Mouse (Mus musculus): ENCODE measurements around the gene Tenm4. TPM values are rescaled to one million over a fixed set of nuclear protein-coding genes. Genes with fewer than 3 reads are reported as not detected.

The Tenm4 gene
- polyA plus RNA-seq, 1 experiment from 2014 or later: 39.7 TPM

GRCm38 (mm10) chr7:96649171-96649570 is 478.1 kb downstream of the Tenm4 start:
- whole genome bisulfite sequencing: 74% methylated on average over 7 of the region's 7 CpGs
- Histone ChIP-seq H3K4me2 (replicated peaks; ENCODE audit: low read depth, low read length) (no peak overlapping the region), H3K27me3 (ENCODE audit: insufficient read depth, low read length) (peaks cover 3% of the 10 kb centered on the region; the same call in 1 of the 2 replicates), H3K4me1 (ENCODE audit: insufficient read depth, low read length) (peaks cover 50% of the 10 kb centered on the region), H3K4me3 (ENCODE audit: low read length) (no peak overlapping the region), H3K36me3 (ENCODE audit: insufficient read depth, low read length) (no peaks in the 10 kb centered on the region), H3K9ac (replicated peaks; ENCODE audit: low read length) (no peak overlapping the region), H3K9me3 (ENCODE audit: low read length) (no peaks in the 10 kb centered on the region), H3K27ac (ENCODE audit: low read length) (peak overlapping the region; percentile 47; the same call in 1 of the 2 replicates)
- ATAC-seq (ENCODE audit: low FRiP score, low TSS enrichment): no peak

GRCm38 (mm10) chr7:96650435-96650834 is 479.4 kb downstream of the Tenm4 start:
- ATAC-seq (ENCODE audit: low FRiP score, low TSS enrichment): no peak
- H3K9ac ChIP-seq (replicated peaks; ENCODE audit: low read length): no peak overlapping the region
- H3K4me2 ChIP-seq (replicated peaks; ENCODE audit: low read depth, low read length): no peak overlapping the region
- peaks cover 43% of the 10 kb centered on the region for H3K4me1 ChIP-seq (ENCODE audit: insufficient read depth, low read length)
- H3K27ac ChIP-seq (ENCODE audit: low read length): no peak overlapping the region
- WGBS: 41% methylated on average over 2 of the region's 2 CpGs
- H3K9me3 ChIP-seq (ENCODE audit: low read length): no peaks in the 10 kb centered on the region
- no peaks in the 10 kb centered on the region for H3K36me3 ChIP-seq (ENCODE audit: insufficient read depth, low read length)
- H3K27me3 ChIP-seq (ENCODE audit: insufficient read depth, low read length): peaks cover 3% of the 10 kb centered on the region; the same call in 1 of the 2 replicates
- H3K4me3 ChIP-seq (ENCODE audit: low read length): no peak overlapping the region

- H3K4me1 ChIP-seq (ENCODE audit: insufficient read depth, low read length): peaks cover 43% of the 10 kb centered on the region
- ATAC-seq (ENCODE audit: low FRiP score, low TSS enrichment): no peak
- H3K4me2 ChIP-seq (replicated peaks; ENCODE audit: low read depth, low read length): no peak overlapping the region
These were observed 480.0 kb downstream of the Tenm4 start for GRCm38 (mm10) chr7:96651055-96651454.

GRCm38 (mm10) chr7:96651626-96652341 is 480.7 kb downstream of the Tenm4 start:
- Histone ChIP-seq H3K36me3 (ENCODE audit: insufficient read depth, low read length) (no peaks in the 10 kb centered on the region), H3K4me3 (ENCODE audit: low read length) (no peak overlapping the region), H3K9me3 (ENCODE audit: low read length) (no peaks in the 10 kb centered on the region), H3K9ac (replicated peaks; ENCODE audit: low read length) (no peak overlapping the region), H3K4me1 (ENCODE audit: insufficient read depth, low read length) (peaks cover 45% of the 10 kb centered on the region), H3K27me3 (ENCODE audit: insufficient read depth, low read length) (no peaks in the 10 kb centered on the region), H3K4me2 (replicated peaks; ENCODE audit: low read depth, low read length) (no peak overlapping the region), H3K27ac (ENCODE audit: low read length) (no peak overlapping the region)
- ATAC-seq (ENCODE audit: low FRiP score, low TSS enrichment): no peak
- 37% methylated on average over 6 of the region's 6 CpGs for WGBS

More at GRCm38 (mm10) chr7:96651055-96651454, 480.0 kb downstream of the Tenm4 start:
- H3K27ac ChIP-seq (ENCODE audit: low read length): no peak overlapping the region
- peaks cover under 1% of the 10 kb centered on the region; the same call in 1 of the 2 replicates for H3K27me3 ChIP-seq (ENCODE audit: insufficient read depth, low read length)
- no peaks in the 10 kb centered on the region for H3K36me3 ChIP-seq (ENCODE audit: insufficient read depth, low read length)
- H3K9me3 ChIP-seq (ENCODE audit: low read length): no peaks in the 10 kb centered on the region
- H3K4me3 ChIP-seq (ENCODE audit: low read length): no peak overlapping the region
- H3K9ac ChIP-seq (replicated peaks; ENCODE audit: low read length): no peak overlapping the region
- WGBS: 39% methylated on average over 6 of the region's 6 CpGs

- peaks cover 47% of the 10 kb centered on the region for H3K4me1 ChIP-seq (ENCODE audit: insufficient read depth, low read length)
These were observed 481.8 kb downstream of the Tenm4 start for GRCm38 (mm10) chr7:96652844-96653243.

GRCm38 (mm10) chr7:96654206-96654605 is 483.2 kb downstream of the Tenm4 start:
- ATAC-seq (ENCODE audit: low FRiP score, low TSS enrichment): no peak
- H3K27me3 ChIP-seq (ENCODE audit: insufficient read depth, low read length): no peaks in the 10 kb centered on the region
- no peaks in the 10 kb centered on the region for H3K36me3 ChIP-seq (ENCODE audit: insufficient read depth, low read length)
- WGBS: 73% methylated on average over 2 of the region's 2 CpGs
- H3K4me3 ChIP-seq (ENCODE audit: low read length): no peak overlapping the region
- H3K27ac ChIP-seq (ENCODE audit: low read length): no peak overlapping the region
- H3K4me1 ChIP-seq (ENCODE audit: insufficient read depth, low read length): peaks cover 49% of the 10 kb centered on the region
- no peak overlapping the region for H3K4me2 ChIP-seq (replicated peaks; ENCODE audit: low read depth, low read length)
- H3K9ac ChIP-seq (replicated peaks; ENCODE audit: low read length): no peak overlapping the region
- H3K9me3 ChIP-seq (ENCODE audit: low read length): no peaks in the 10 kb centered on the region

More at GRCm38 (mm10) chr7:96652844-96653243, 481.8 kb downstream of the Tenm4 start:
- no peak for ATAC-seq (ENCODE audit: low FRiP score, low TSS enrichment)
- no peak overlapping the region for H3K27ac ChIP-seq (ENCODE audit: low read length)
- no peak overlapping the region for H3K4me3 ChIP-seq (ENCODE audit: low read length)
- no peak overlapping the region for H3K9ac ChIP-seq (replicated peaks; ENCODE audit: low read length)
- H3K9me3 ChIP-seq (ENCODE audit: low read length): no peaks in the 10 kb centered on the region
- H3K36me3 ChIP-seq (ENCODE audit: insufficient read depth, low read length): no peaks in the 10 kb centered on the region
- 9% methylated on average over 3 of the region's 3 CpGs for WGBS
- no peaks in the 10 kb centered on the region for H3K27me3 ChIP-seq (ENCODE audit: insufficient read depth, low read length)
- H3K4me2 ChIP-seq (replicated peaks; ENCODE audit: low read depth, low read length): no peak overlapping the region

- ATAC-seq (ENCODE audit: low FRiP score, low TSS enrichment): no peak
- Histone ChIP-seq H3K4me3 (ENCODE audit: low read length) (no peak overlapping the region), H3K36me3 (ENCODE audit: insufficient read depth, low read length) (no peaks in the 10 kb centered on the region), H3K27me3 (ENCODE audit: insufficient read depth, low read length) (no peaks in the 10 kb centered on the region), H3K9me3 (ENCODE audit: low read length) (no peaks in the 10 kb centered on the region), H3K4me2 (replicated peaks; ENCODE audit: low read depth, low read length) (no peak overlapping the region), H3K4me1 (ENCODE audit: insufficient read depth, low read length) (peaks cover 46% of the 10 kb centered on the region), H3K27ac (ENCODE audit: low read length) (no peak overlapping the region), H3K9ac (replicated peaks; ENCODE audit: low read length) (no peak overlapping the region)
- WGBS: 52% methylated on average over 3 of the region's 3 CpGs
These were observed 484.2 kb downstream of the Tenm4 start for GRCm38 (mm10) chr7:96655096-96655716.

- no peak overlapping the region for H3K27ac ChIP-seq (ENCODE audit: low read length)
- WGBS: 15% methylated on average over 13 of the region's 13 CpGs
- H3K9me3 ChIP-seq (ENCODE audit: low read length): no peaks in the 10 kb centered on the region
- no peaks in the 10 kb centered on the region for H3K36me3 ChIP-seq (ENCODE audit: insufficient read depth, low read length)
- no peak overlapping the region for H3K4me3 ChIP-seq (ENCODE audit: low read length)
- no peaks in the 10 kb centered on the region for H3K27me3 ChIP-seq (ENCODE audit: insufficient read depth, low read length)
- 0 out of 2 replicates have a peak overlapping the region, but pooled peaks have one; percentile 12 for H3K9ac ChIP-seq (replicated peaks; ENCODE audit: low read length)
- ATAC-seq (ENCODE audit: low FRiP score, low TSS enrichment): no peak
- peaks cover 48% of the 10 kb centered on the region for H3K4me1 ChIP-seq (ENCODE audit: insufficient read depth, low read length)
- no peak overlapping the region; the same call in 1 of the 2 replicates for H3K4me2 ChIP-seq (replicated peaks; ENCODE audit: low read depth, low read length)
These were observed 486.2 kb downstream of the Tenm4 start for GRCm38 (mm10) chr7:96657101-96657830.

- ATAC-seq (ENCODE audit: low FRiP score, low TSS enrichment): no peak
- Histone ChIP-seq H3K36me3 (ENCODE audit: insufficient read depth, low read length) (no peaks in the 10 kb centered on the region), H3K9ac (replicated peaks; ENCODE audit: low read length) (no peak overlapping the region; the same call in 1 of the 2 replicates), H3K27me3 (ENCODE audit: insufficient read depth, low read length) (no peaks in the 10 kb centered on the region), H3K27ac (ENCODE audit: low read length) (no peak overlapping the region), H3K4me3 (ENCODE audit: low read length) (no peak overlapping the region), H3K4me2 (replicated peaks; ENCODE audit: low read depth, low read length) (no peak overlapping the region), H3K9me3 (ENCODE audit: low read length) (no peaks in the 10 kb centered on the region), H3K4me1 (ENCODE audit: insufficient read depth, low read length) (peaks cover 47% of the 10 kb centered on the region)
- WGBS: 52% methylated on average over 11 of the region's 11 CpGs
These were observed 487.0 kb downstream of the Tenm4 start for GRCm38 (mm10) chr7:96657857-96658580.

All from kidney, embryonic 16.5 days (tissue).